Mouse (Mus musculus) A20 (cell line): ENCODE results near the gene Taf13.

ENCODE experiments used
- DNase-seq: peaks from one replicate; pipeline ENCODE4 v3.0.0-alpha.2; 2011; ENCODE audit warnings: low read depth, low spot score

Gene Taf13

DNA sequence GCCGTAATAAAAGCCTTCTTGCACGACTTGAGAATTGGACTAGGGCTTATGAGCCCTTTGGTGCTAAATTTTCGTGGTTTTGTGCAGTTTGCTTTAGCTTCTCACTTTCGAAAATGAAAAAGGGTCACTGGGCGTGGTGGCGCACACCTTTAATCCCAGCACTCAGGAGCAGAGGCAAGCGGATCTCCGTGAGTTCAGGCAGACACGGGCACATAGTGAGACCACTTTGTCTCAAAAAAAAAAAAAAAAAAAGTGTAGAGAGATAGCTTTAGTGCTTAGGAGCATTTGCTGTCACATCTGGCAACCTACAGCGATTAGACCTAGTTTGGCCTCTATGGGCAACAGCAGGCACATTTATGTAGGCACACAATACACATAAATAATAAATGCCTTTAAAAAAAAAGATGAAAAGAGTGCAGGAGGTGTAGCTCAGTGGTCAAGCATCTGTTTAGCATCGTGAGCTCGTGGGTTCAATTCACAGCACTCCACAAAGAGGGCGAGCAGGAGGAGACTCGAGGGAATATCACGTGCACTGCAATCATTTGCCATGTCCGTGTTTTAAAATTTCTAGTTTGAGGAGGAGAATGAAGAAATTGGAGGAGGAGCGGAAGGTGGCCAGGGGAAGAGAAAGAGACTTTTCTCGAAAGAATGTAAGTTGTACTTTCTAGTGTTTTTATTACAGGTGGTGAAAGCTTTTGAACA, 962 bp downstream of the Taf13 start:
- peak; percentile 31 for DNase-seq

- peak; percentile 63 for DNase-seq
These were observed 2.5 kb downstream of the Taf13 start for GRCm38 (mm10) chr3:108574018-108574417.

GRCm38 (mm10) chr3:108584580-108584979, 13.1 kb downstream of the Taf13 start:
- peak; percentile 64 for DNase-seq

DNA sequence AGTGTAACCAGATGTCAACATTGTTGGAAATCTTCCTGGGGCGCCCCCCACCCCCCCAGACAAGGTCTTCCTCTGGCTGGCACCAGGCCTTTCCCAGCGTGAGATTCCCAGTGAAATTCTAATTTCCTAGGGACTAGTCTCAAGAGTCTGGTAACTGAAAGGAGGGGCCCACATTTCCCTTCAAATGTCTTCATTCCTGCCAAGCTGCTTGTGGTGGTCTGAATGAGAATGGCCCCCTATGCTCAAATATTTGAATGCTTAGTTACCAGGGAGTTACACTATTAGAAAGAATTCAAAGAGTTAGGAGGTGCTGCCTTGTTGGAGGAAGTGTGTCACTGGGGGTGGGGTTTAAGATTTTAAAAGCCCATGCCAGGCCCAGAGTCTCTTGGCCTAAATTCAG, 16.9 kb downstream of the Taf13 start:
- DNase-seq: no peak

DNA sequence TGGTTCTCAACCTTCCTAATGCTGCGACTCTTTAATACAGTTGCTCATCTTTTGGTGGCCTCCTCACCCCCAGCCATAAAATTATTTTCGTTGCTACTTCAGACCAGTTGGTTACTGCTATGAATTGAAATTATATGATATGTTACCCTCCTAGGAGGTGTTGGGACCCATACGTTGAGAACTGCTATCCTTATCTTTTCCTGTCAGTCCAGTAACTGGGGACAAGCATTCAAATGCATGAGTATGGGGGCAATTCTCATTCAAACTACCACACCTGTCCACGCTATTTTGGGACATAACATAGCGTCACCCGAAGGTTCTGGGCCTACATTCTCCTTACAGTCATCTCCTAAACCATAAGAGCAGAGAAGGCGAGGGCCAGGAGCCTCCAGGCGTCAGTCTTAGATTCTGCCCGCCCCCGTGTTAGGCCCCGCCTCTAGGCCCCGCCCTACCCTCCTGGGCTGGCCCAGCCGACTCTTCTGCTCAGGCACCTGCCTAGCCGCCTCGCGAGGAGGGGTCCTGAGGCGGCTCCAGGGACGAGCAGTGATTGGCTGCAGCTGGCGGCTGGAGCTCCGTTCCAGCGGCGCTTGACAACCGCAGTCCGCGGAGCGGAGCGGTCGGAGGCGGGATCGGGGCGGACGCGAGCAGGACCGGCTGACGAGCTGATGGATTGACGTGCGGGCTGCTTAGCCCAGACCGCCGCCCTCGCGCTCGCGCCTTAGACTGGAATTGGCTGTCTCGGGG, 19.5 kb downstream of the Taf13 start, which contains the start of gene Wdr47:
Wdr47 (plus strand) TSS at position 494 of the 744 bp plus-strand sequence.
- peak; percentile 99 for DNase-seq

GRCm38 (mm10) chr3:108591530-108592522, 20.3 kb downstream of the Taf13 start:
- DNase-seq: no peak

GRCm38 (mm10) chr3:108608906-108609305, 37.4 kb downstream of the Taf13 start:
- DNase-seq: peak; percentile 63
